Mouse (Mus musculus): Measurements from ENCODE around the gene Gm21762.
"Not testable (repeated sequence)": the region's sequence is repeated elsewhere in the genome, so short reads cannot be mapped to it uniquely, and the experiment has no call there.

GRCm38 (mm10) chr13:120232447-120233049 lies 16.8 kb upstream of the Gm21762 start:
- TF ChIP-seq CTCF (IDR thresholded peaks at IDR 0.05; ENCODE audit: low read depth, low read length); GATA2 (IDR thresholded peaks at IDR 0.05; ENCODE audit: borderline replicate concordance, low read depth, low read length); POLR2AphosphoS5 (IDR thresholded peaks at IDR 0.05; ENCODE audit: insufficient replicate concordance, low read depth, low read length); TAL1 (conservative IDR thresholded peaks at IDR 0.05; ENCODE audit: low read depth, low read length); GATA1 (IDR thresholded peaks at IDR 0.05; ENCODE audit: borderline replicate concordance, low read length): not testable (repeated sequence)
